Mouse (Mus musculus) heart, postnatal 36 days (tissue): ENCODE measurements around the gene Cep250. TPM values are rescaled to one million over a fixed set of nuclear protein-coding genes. Genes with fewer than 3 reads are reported as not detected.

ENCODE experiments used
- total RNA-seq, 2 experiments: library from RNA; stranded (reverse); gene quantifications; 2 replicates each; pipeline ENCODE4 v1.2.3; 2021

Gene Cep250
- total RNA-seq, 2 experiments from 2014 or later: 7.1 to 7.9 TPM

Other genes starting within 250 kb of the Cep250 start
- gene Edem2, start 227.0 kb upstream of the Cep250 start, total RNA-seq: 1 to 10 TPM; 6.9 to 7.0 TPM
- gene Gm17581, start 220.6 kb upstream of the Cep250 start, total RNA-seq: not detected
- gene Procr, start 205.3 kb upstream of the Cep250 start, total RNA-seq: 1 to 10 TPM; 3.1 to 3.3 TPM
- not detected for gene Mmp24, start 181.1 kb upstream of the Cep250 start, total RNA-seq
- gene BC029722, start 137.0 kb upstream of the Cep250 start, total RNA-seq: 10 to 100 TPM; 26.2 to 27.7 TPM
- 10 to 100 TPM; 50.7 to 53.6 TPM for gene Eif6, start 129.5 kb upstream of the Cep250 start, total RNA-seq
- not detected for gene Fam83c, start 121.6 kb upstream of the Cep250 start, total RNA-seq
- 100 to 1,000 TPM; 235 to 283 TPM for gene Uqcc1, start 26.1 kb upstream of the Cep250 start, total RNA-seq
- gene Gm15557, start 15.7 kb upstream of the Cep250 start, total RNA-seq: not detected
- not detected for gene Gdf5, start 11.1 kb upstream of the Cep250 start, total RNA-seq
- under 1 TPM; 0.16 to 0.31 TPM for gene 6430550D23Rik, start 51.5 kb downstream of the Cep250 start, total RNA-seq
- 10 to 100 TPM; 59.7 to 61.4 TPM for gene Ergic3, start 51.6 kb downstream of the Cep250 start, total RNA-seq
- not detected for gene Fer1l4, start 96.5 kb downstream of the Cep250 start, total RNA-seq
- 1 to 10 TPM in 1 of 2 experiments, under 1 TPM in 1; 0.87 to 1.5 TPM for gene Spag4, start 108.7 kb downstream of the Cep250 start, total RNA-seq
- gene Cpne1, start 155.5 kb downstream of the Cep250 start, total RNA-seq: 10 to 100 TPM; 15.2 to 17.5 TPM
- 10 to 100 TPM; 11.1 to 11.5 TPM for gene Rbm12, start 155.5 kb downstream of the Cep250 start, total RNA-seq
- gene Gm28036, start 170.6 kb downstream of the Cep250 start, total RNA-seq: 10 to 100 TPM in 1 of 2 experiments, 1 to 10 TPM in 1; 9.0 to 13.6 TPM
- gene Romo1, start 187.6 kb downstream of the Cep250 start, total RNA-seq: 100 to 1,000 TPM; 345 to 377 TPM
- gene Nfs1, start 187.7 kb downstream of the Cep250 start, total RNA-seq: 10 to 100 TPM; 86.3 to 93.6 TPM
- 100 to 1,000 TPM; 143 to 146 TPM for gene Rbm39, start 223.8 kb downstream of the Cep250 start, total RNA-seq
- gene Phf20, start 240.0 kb downstream of the Cep250 start, total RNA-seq: 10 to 100 TPM; 19.3 to 23.8 TPM